Mouse (Mus musculus) frontal cortex, postnatal 14 days (tissue): ENCODE results near the gene Hist1h2bk.

Experiments
- DNase-seq, 2 experiments: peaks; one replicate each; pipeline ENCODE4 v3.0.0; 2022; ENCODE audit warnings: low spot score in 2 of 2

The Hist1h2bk gene

GRCm38 (mm10) chr13:22035267-22036148 is at the start of gene Hist1h2bk, which contains the start of gene Hist1h2ah:
TSS of gene Hist1h2bk (plus strand) at chr13:22035870.
TSS of gene Hist1h2ah (minus strand) at chr13:22035568.
- peak; percentile 77 to 80 for DNase-seq

DNA sequence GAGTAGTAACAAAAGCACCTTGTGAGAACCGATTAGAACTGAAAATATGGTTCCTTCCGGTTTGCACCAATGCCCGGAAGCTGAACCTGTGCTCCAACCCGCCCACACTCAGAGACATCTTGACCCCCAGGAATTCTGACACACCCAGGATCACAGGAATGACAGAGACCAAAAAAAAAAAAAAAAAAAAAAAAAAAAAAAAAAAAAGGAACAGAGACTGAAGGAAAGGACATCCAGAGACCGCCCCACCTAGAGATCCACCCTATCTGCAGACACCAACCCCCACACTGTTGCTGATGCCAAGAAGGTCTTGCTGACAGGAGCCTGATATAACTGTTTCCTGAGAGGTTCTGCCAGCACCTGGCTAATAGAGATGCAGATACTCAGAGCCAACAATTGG is 43.1 kb upstream of the Hist1h2bk start:
- DNase-seq = no peak

GRCm38 (mm10) chr13:21993957-21994738 is 41.5 kb upstream of the Hist1h2bk start:
- DNase-seq = no peak

DNA sequence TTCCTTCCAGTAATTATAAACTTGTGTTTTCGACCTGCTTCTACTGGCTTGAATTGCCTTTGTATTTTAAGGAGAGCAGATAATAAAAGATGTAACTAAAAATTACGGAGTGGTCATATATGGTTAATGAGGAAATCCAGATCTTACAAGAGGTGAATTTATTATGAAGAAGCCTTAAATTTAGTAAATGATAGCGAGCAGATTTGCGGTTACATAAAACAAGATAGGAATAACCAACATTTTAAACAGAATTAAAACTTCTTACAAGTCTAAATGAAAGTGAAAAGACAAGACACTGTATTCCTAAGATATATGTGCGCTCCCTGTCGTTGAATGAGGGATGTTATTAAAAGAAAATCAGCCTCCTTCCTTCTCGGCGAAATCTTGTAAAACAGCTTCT is 40.8 kb upstream of the Hist1h2bk start:
- no peak for DNase-seq

DNA sequence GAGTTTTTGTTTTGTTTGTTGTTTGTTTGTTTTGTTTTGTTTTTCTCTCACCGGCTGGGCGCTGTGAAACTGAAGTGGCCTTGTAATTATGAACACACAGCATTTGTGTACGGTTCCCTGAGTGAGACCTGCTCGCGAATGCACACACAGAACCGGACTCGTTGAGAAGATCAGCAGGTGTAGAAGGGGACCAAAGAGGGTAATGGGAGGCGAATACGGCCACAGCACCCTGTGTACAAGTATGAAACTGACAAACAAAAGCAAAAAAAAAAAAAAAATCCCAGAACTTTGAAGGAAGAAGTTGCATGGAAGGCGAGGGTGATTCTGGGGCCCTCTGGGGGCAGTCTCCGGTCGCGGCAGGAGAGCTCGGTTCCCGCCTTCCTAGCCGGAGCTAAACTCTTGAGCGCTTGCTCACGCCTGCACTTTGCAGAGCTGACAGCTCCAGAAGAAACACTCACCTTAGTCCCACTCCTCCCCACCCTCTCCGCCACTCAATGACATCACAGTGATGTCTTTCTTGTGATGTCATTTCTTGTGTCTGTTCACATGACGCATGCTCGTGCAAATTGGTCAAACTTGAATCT is 40.2 kb upstream of the Hist1h2bk start:
- no peak for DNase-seq

DNA sequence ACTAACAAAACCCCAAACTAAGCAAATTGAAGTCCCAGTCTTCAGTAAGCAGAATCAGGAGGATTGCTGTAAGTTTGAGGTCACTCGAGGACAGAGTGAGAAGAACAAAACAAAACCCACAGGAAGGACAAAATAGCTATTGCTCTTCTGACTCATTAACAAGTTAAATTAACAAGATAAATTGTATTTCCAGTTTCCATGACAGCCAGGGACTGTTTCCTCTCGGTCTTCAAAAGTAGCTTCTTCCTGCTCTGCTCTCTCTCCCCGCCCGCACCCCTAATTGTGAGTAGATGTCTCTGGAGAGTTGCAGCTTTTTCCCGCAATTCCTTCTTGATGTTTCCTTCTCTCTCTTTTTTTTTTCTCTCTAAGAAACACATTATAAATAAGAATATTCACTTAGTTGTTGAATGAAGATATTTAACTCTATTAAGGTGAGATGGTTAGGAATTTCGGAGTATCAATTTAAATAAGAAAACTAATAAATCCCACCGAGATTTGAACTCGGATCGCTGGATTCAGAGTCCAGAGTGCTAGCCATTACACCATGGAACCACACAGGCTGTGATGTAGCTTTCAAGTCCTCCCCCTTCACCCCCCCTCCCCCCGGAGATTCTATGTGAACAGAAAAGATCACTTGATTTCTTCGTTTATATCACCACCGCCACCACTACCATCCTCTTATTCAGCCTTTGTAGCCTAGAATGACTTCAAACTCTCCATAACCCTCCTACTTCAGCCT is 39.4 kb upstream of the Hist1h2bk start:
- no peak for DNase-seq

- DNase-seq = no peak
Observed at GRCm38 (mm10) chr13:21996840-21997185, 38.9 kb upstream of the Hist1h2bk start.

DNA sequence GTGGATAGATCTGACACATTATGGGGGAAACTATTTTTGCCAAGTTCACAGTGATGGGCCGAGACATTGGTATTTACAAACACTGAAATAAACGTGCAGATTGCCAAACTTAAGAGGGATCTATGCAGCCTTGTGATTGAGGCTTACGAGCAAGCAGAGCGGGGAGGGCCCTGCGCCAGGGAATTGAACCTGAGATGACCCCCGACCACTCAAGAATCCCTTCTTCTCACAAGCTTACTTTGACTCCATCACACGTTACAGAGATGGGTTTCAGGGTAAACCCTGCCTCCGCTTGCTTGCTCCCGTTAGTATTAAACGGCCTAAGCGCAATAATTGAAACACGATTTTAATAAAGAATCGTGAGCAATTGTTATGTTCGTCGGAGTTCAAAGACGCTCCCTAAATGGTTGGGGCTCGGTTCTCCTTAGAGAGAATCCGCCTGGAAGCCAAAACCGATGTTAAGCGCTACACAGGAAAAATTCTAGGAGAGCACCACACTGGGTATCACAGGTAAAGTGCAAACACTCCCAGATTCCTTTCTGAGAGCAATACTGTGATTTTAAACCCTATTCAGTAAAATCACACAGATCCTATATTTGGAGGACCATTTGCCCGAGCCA is 38.4 kb upstream of the Hist1h2bk start:
- no peak for DNase-seq

DNA sequence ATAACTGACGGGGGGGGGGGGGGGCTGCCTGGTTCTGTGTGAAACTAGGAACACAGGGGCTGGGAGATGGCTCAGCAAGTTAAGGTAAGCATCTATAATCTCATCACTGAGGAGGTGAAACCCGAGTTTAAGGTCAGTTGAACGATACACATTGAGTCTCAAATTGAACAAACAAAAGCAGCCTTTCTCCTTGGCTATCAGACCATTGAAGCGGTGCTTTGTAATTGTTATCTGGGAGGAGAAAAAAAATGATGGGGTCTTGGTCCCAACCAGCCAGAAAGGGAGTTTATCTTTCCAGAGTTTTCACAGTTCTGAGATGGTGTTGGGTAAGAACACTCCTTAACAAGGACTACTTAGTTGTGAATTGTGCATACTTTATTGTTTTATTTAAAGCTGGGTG is 37.8 kb upstream of the Hist1h2bk start:
- DNase-seq = no peak

GRCm38 (mm10) chr13:21998412-21998811 is 37.3 kb upstream of the Hist1h2bk start:
- no peak for DNase-seq

DNA sequence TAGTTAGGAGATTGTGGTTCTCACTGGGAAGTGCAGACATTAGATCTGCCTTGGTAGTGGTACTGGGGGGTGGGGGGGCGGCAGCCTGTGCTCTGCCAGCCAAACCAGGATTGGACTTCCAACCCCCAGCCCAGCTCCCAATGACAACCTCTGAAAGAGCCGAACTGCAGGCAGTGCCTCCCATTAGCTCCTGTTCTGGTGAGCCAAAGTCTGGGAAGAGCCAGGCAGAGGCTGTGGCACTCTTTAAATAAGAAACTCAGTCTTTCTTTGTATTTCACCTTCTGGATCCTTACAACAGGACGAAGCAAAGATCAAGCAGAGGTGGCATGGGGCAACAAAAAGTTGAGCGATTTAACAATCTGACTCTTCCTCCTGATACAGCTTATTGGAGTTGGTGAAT is 36.5 kb upstream of the Hist1h2bk start:
- DNase-seq = no peak

DNA sequence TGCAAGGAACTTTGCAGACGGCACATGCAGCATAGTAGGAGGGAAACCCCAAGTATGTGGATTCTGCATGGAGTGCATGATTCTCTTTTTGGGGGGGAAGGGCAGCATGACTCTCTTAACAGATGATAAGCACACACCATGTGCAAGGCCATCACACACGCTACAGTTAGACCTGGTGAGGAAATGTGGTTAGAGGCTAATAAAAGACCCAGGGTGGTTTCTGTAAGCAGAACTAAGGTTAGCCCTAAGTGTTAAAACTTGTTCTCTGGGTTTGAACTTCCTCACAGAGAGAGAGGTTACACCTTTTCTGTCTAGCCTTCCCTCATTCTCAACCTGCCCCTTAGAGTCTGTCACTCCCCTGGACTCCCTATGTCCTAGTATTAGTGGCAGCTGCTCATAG is 34.3 kb upstream of the Hist1h2bk start:
- no peak for DNase-seq

DNA sequence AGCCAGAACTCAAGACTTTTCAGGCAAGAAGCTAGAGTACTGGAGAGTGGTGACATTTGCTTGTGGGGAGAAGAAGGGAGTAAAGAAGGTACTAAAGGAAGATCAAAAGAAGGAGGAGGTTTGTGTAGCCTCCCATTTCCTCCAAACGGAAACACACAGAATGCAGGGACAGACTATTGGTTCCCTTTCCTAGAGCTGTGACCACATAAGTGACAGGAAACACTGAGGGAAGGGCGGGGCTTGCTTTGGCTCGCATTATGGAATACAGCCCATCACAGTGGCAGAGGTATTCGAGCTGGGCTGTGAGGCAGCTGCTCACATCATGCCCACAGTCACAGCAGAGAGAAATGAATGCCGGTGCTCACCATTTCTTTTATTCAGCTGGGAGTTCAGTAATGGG is 33.8 kb upstream of the Hist1h2bk start:
- no peak for DNase-seq

DNA sequence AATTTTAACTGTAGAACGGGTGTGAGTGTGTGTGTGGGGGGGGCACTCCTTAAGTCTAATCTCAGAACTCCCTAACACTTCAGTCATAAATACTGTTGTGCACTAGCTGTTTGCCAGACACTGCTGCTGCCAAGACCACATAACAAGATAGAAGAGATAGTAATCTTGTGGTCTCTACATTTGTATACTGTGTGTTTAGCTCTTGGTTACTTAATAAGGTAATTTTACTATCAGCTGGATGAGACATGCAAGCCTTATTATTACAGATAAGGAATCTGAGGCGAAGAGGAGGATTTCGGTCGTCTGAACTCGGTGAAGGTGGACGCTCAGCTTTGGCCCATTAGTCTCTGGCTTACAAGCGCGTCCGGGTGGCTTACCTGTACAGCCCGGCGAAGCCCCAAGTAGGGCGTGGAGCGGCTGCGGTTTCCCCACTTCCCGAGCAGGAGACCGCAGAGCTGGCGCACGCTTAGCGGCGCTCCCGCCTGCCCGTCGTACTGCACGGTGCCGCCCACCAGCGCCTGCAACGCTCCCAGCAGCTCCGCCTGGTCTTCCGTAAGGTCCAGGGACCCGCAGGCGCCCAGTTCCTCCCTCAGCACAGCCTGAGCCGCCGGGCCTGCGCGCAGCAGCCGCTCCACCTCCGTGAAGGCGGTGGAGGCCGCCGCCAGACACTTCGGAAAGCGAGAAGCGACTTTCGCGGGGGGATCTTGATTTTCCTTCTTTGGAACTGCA is 29.9 kb upstream of the Hist1h2bk start:
- DNase-seq = no peak

DNA sequence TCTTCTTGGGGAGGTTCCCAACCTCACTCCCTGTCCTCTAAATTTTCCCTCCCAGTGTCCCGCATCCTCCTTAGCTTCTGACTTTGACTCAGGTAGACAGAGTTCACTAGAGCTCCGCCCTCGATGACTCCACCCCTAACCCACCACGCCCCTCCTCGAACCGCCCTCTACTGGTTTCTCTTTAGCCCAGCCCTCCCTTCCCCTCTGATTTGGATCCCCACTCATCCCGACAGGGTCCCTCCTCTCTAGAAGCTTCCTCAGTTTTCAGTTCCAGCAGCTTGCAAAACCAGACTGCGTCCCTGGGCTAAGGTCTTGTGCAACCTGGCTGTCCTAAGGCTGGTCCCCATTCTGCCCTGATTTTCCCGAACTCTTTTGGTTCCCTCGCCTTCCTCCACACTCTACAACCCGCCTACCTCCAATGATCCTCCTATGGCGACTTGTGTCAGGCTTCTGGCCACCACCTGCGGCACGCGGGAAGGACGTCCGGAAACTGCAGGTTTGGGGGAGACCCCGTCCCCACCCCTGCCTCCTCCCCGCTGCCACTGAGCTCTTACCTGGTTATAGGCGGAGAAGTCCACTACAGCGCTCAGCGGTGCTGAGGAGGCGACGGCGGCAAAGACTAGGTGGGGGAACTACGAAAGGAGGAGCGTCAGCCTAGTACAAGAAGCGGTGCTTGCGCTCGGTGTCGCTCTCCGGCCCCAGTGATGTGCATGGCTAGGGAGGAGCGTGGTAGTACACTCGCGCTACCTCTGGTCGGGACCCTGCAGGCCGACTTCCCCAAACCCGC is 29.1 kb upstream of the Hist1h2bk start:
- no peak for DNase-seq

DNA sequence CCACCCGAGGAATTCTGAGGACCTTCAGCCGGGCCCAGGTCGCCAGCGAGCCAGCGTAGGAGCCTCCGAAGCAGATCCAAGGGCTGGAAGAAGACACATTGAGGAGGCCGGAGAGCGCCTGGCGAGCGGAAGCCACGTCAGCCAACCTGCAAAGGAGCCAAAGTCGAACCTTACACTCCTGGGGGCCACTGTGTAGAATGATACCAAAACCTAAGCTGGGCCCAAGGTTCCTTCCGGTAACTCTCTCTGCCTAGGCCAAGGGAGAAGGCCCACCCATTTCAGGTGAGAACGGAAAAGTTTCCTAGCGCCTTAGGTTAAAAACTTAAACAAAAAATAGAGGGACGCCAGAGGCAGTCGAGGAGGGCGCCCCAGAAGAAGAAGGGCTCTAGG is 28.6 kb upstream of the Hist1h2bk start:
- DNase-seq = no peak

- no peak for DNase-seq
Observed at GRCm38 (mm10) chr13:22007872-22008271, 27.8 kb upstream of the Hist1h2bk start.

GRCm38 (mm10) chr13:22008707-22009106 is 27.0 kb upstream of the Hist1h2bk start:
- DNase-seq = no peak

- DNase-seq = no peak
Observed at GRCm38 (mm10) chr13:22009642-22010041, 26.0 kb upstream of the Hist1h2bk start, which contains the start of gene Prss16. TSS of gene Prss16 (minus strand) at chr13:22009742.

GRCm38 (mm10) chr13:22013716-22014115 is 22.0 kb upstream of the Hist1h2bk start:
- DNase-seq = no peak
